Mouse (Mus musculus) stomach, postnatal 0 days (tissue): ENCODE measurements at regions not wholly inside any gene's neighbourhood (a gene's known extent, or its start where the extent isn't known, plus 50 kb on each side); places are given as distances from the start of the nearest gene placed in this dataset.

Source experiments
- ATAC-seq: fragments of 200-750 bp; cut with Nextera tagmentation; 2 replicates; pipeline ENCODE4 v1.8.0; 2017; ENCODE audit not compliant: low FRiP score, low TSS enrichment
- DNase-seq: peaks from one replicate; pipeline ENCODE4 v3.0.0-alpha.2; 2016; ENCODE audit warnings: low spot score
- H3K27ac ChIP-seq: fragments of 300-500 bp; sonication (generic); replicated peaks from 2 replicates; pipeline ENCODE4 v1.5.1; 2014; ENCODE audit warnings: mild to moderate bottlenecking, control low read depth
- H3K27me3 ChIP-seq: fragments of 300-500 bp; sonication (generic); 2 replicates; pipeline ENCODE4 v1.6.1; 2014; ENCODE audit warnings: low read length; ENCODE audit not compliant: control insufficient read depth, insufficient read depth
- H3K36me3 ChIP-seq: fragments of 300-500 bp; sonication (generic); 2 replicates; pipeline ENCODE4 v1.6.1; 2014; ENCODE audit warnings: low read length, mixed read lengths; ENCODE audit not compliant: control insufficient read depth, insufficient read depth
- H3K4me1 ChIP-seq: fragments of 300-500 bp; sonication (generic); replicated peaks from 2 replicates; pipeline ENCODE4 v1.6.1; 2014; ENCODE audit warnings: antibody characterized with exemption; ENCODE audit not compliant: control insufficient read depth, insufficient read depth
- H3K4me2 ChIP-seq: fragments of 300-500 bp; sonication (generic); replicated peaks from 2 replicates; pipeline ENCODE4 v1.6.1; 2014; ENCODE audit warnings: low read depth, mild to moderate bottlenecking, control low read depth, moderate library complexity
- H3K4me3 ChIP-seq: fragments of 300-500 bp; sonication (generic); 2 replicates; pipeline ENCODE4 v1.5.1; 2014; ENCODE audit warnings: low read depth, low read length, control low read depth
- H3K9ac ChIP-seq: fragments of 300-500 bp; sonication (generic); 2 replicates; pipeline ENCODE4 v1.6.1; 2014; ENCODE audit warnings: mild to moderate bottlenecking, low read length, control low read depth, mixed read lengths
- H3K9me3 ChIP-seq: fragments of 300-500 bp; sonication (generic); 2 replicates; pipeline ENCODE4 v1.6.1; 2016; ENCODE audit warnings: low read length; ENCODE audit not compliant: control insufficient read depth
- CTCF ChIP-seq: IDR thresholded peaks from 2 replicates; pipeline ENCODE4 v1.5.1; 2016; ENCODE audit warnings: antibody characterized with exemption, low read depth, mild to moderate bottlenecking, moderate library complexity
- EP300 ChIP-seq: optimal IDR thresholded peaks from 2 replicates; pipeline ENCODE3; 2016; ENCODE audit warnings: antibody characterized with exemption
- WGBS: fragments of 180-500 bp; shearing (Covaris S2); extraction: QIAGEN DNeasy Blood & Tissue Kit; methylation state at CpG from one replicate; pipeline ENCODE4 v1.1.7; 2014; 5-methylcytosine and 5-hydroxymethylcytosine counted together

GRCm38 (mm10) chr8:12489194-12489593, 83.6 kb upstream of the Spaca7 start:
- Histone ChIP-seq H3K4me3 (no peak overlapping the region), H3K27ac (no peak overlapping the region), H3K36me3 (no peaks in the 10 kb centered on the region), H3K9ac (no peak overlapping the region), H3K4me1 (no peaks in the 10 kb centered on the region), H3K27me3 (no peaks in the 10 kb centered on the region), H3K9me3 (no peaks in the 10 kb centered on the region), H3K4me2 (no peak overlapping the region)
- ATAC-seq (no peak), DNase-seq (no peak)
- TF ChIP-seq CTCF, result no peak
- no peak for TF ChIP-seq EP300
- 82% methylated on average over 5 of the region's 5 CpGs for WGBS

GRCm38 (mm10) chr8:12491472-12491871, 81.4 kb upstream of the Spaca7 start:
- DNase-seq (no peak), ATAC-seq (no peak)
- Histone ChIP-seq H3K27ac (no peak overlapping the region), H3K4me2 (no peak overlapping the region), H3K4me1 (no peaks in the 10 kb centered on the region), H3K9me3 (no peaks in the 10 kb centered on the region), H3K9ac (no peak overlapping the region), H3K36me3 (no peaks in the 10 kb centered on the region), H3K4me3 (no peak overlapping the region), H3K27me3 (no peaks in the 10 kb centered on the region)
- TF ChIP-seq EP300 (no peak), CTCF (no peak)
- WGBS, result 53% methylated on average over 6 of the region's 6 CpGs

- H3K27me3 ChIP-seq, result no peaks in the 10 kb centered on the region
- TF ChIP-seq CTCF (no peak), EP300 (no peak)
- 66% methylated on average over 2 of the region's 2 CpGs for WGBS
- DNase-seq (no peak), ATAC-seq (no peak)
- H3K4me3 ChIP-seq, result no peak overlapping the region
- H3K9ac ChIP-seq, result no peak overlapping the region
- H3K4me2 ChIP-seq, result no peak overlapping the region
- no peaks in the 10 kb centered on the region for H3K36me3 ChIP-seq
- no peaks in the 10 kb centered on the region for H3K9me3 ChIP-seq
- no peaks in the 10 kb centered on the region for H3K4me1 ChIP-seq
- no peak overlapping the region for H3K27ac ChIP-seq
Observed at GRCm38 (mm10) chr8:12492461-12492860, 80.4 kb upstream of the Spaca7 start.

GRCm38 (mm10) chr8:12494559-12494958, 78.3 kb upstream of the Spaca7 start:
- Histone ChIP-seq H3K27me3 (no peaks in the 10 kb centered on the region), H3K4me3 (no peak overlapping the region), H3K36me3 (no peaks in the 10 kb centered on the region), H3K27ac (no peak overlapping the region), H3K4me2 (no peak overlapping the region), H3K9ac (no peak overlapping the region), H3K9me3 (no peaks in the 10 kb centered on the region), H3K4me1 (no peaks in the 10 kb centered on the region)
- WGBS, result 69% methylated on average over 9 of the region's 9 CpGs
- no peak for TF ChIP-seq EP300
- no peak for TF ChIP-seq CTCF
- no peak for DNase-seq
- no peak for ATAC-seq

GRCm38 (mm10) chr8:12497420-12497819, 75.4 kb upstream of the Spaca7 start:
- no peak overlapping the region for H3K27ac ChIP-seq
- H3K4me3 ChIP-seq, result no peak overlapping the region
- no peaks in the 10 kb centered on the region for H3K9me3 ChIP-seq
- no peaks in the 10 kb centered on the region for H3K36me3 ChIP-seq
- no peaks in the 10 kb centered on the region for H3K4me1 ChIP-seq
- H3K27me3 ChIP-seq, result peaks cover 6% of the 10 kb centered on the region; the same call in 1 of the 2 replicates
- TF ChIP-seq CTCF (no peak), EP300 (no peak)
- no peak for DNase-seq
- ATAC-seq, result no peak
- WGBS, result 17% methylated on average over 6 of the region's 6 CpGs
- H3K4me2 ChIP-seq, result no peak overlapping the region
- H3K9ac ChIP-seq, result no peak overlapping the region

GRCm38 (mm10) chr8:12499658-12500057, 73.2 kb upstream of the Spaca7 start:
- no peaks in the 10 kb centered on the region for H3K36me3 ChIP-seq
- no peak for ATAC-seq
- H3K4me3 ChIP-seq, result no peak overlapping the region
- no peak for DNase-seq
- H3K27me3 ChIP-seq, result peaks cover 6% of the 10 kb centered on the region; the same call in 1 of the 2 replicates
- H3K9ac ChIP-seq, result no peak overlapping the region
- H3K4me2 ChIP-seq, result no peak overlapping the region
- no peaks in the 10 kb centered on the region for H3K4me1 ChIP-seq
- H3K9me3 ChIP-seq, result no peaks in the 10 kb centered on the region
- H3K27ac ChIP-seq, result no peak overlapping the region
- 19% methylated on average over 5 of the region's 5 CpGs for WGBS
- no peak for TF ChIP-seq EP300
- no peak for TF ChIP-seq CTCF
